Mouse (Mus musculus): Measurements from ENCODE around the gene Ly75. TPM values are rescaled to one million over a fixed set of nuclear protein-coding genes. Genes with fewer than 3 reads are reported as not detected.

Ly75 gene
- total and polyA plus RNA-seq, 3 experiments = 0.15 to 16.0 (median 12.5) TPM

DNA sequence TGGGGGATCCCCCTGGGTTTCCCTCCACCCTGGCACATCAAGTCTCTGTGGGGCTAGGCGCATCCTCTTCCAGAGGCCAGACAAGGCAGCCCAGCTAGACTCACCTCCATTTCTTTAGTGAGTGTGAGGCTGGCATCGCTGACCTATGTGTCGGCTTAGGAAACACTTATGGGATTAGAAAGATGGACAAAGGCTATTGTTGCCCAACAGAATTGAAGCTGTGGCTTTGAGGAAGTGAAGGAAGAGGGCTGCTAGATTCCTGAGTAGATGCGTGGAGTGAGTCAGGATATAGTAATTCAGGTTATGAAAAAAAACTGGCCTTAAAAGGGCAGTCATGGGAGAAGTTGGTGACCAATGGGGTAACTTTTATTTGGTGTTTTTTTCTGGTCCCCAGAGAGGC is 13.6 kb downstream of the Ly75 start:
- H3K27me3 ChIP-seq (ENCODE audit: insufficient read depth, low read length) = no peaks in the 10 kb centered on the region
- H3K9me3 ChIP-seq (replicated peaks) = no peaks in the 10 kb centered on the region
- no peaks in the 10 kb centered on the region for H3K36me3 ChIP-seq (replicated peaks)
- DNase-seq (ENCODE audit: low spot score) (no peak), ATAC-seq (ENCODE audit: extremely low read depth, insufficient number of reproducible peaks, low FRiP score, poor library complexity, severe bottlenecking) (no peak)
- peaks cover 3% of the 10 kb centered on the region for H3K4me1 ChIP-seq (ENCODE audit: insufficient read depth, low read depth, low read length)
- H3K4me3 ChIP-seq (ENCODE audit: low read depth, low read length) = no peak overlapping the region
- TF ChIP-seq TAL1 (conservative IDR thresholded peaks at IDR 0.05; ENCODE audit: low read depth, low read length) (no peak), CTCF (IDR thresholded peaks at IDR 0.05; ENCODE audit: low read depth, low read length) (no peak)

DNA sequence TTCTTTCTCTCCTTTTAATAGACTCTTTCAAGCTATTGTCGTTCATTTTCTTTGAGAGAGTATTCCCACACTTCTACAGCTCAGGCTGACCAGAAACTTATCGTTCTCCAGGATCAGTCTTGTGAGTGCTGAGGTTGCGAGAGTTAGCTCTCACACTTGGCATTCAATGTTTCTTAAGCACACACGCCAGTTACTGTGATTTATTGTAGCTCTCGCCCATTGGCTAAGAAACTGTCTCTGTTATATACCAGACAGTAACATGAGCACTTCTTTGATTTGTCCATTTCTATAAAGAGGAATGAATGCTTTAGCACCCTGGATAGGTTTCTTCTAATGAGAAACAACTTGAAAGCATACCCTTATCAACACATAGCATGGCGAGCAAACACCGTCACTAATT is 15.2 kb downstream of the Ly75 start:
- H3K36me3 ChIP-seq (replicated peaks) = peaks cover 3% of the 10 kb centered on the region
- DNase-seq (ENCODE audit: low spot score) = no peak
- H3K9me3 ChIP-seq (replicated peaks) = no peaks in the 10 kb centered on the region
- peaks cover 3% of the 10 kb centered on the region for H3K4me1 ChIP-seq (ENCODE audit: insufficient read depth, low read depth, low read length)
- no peaks in the 10 kb centered on the region for H3K27me3 ChIP-seq (ENCODE audit: insufficient read depth, low read length)
- TF ChIP-seq CTCF (IDR thresholded peaks at IDR 0.05; ENCODE audit: low read depth, low read length) = no peak
- ATAC-seq (ENCODE audit: extremely low read depth, insufficient number of reproducible peaks, low FRiP score, poor library complexity, severe bottlenecking) = no peak
- H3K4me3 ChIP-seq (ENCODE audit: low read depth, low read length) = no peak overlapping the region

DNA sequence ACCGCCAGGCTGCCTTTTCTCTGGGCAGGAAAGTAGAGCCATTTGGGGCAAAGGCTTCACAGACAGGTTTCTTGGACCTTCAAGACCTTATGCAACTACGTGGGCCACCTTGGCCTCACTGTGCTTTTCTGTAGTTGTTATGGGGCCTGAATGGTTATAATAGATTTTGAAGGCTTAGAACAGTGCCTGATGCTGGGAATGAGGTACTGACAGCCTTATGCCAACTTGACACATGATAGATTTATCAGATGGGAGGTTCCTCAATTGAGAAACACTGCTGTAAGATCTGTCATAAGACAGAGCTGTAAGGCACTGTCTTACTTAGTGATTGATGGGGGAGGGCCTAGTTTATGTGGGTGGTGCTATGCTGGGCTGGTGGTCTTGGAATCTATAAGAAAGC is 15.9 kb downstream of the Ly75 start:
- peaks cover 3% of the 10 kb centered on the region for H3K4me1 ChIP-seq (ENCODE audit: insufficient read depth, low read depth, low read length)

GRCm38 (mm10) chr2:60365820-60366610 is 17.1 kb downstream of the Ly75 start:
- peaks cover 3% of the 10 kb centered on the region for H3K4me1 ChIP-seq (ENCODE audit: insufficient read depth, low read depth, low read length)
- ATAC-seq (ENCODE audit: extremely low read depth, insufficient number of reproducible peaks, low FRiP score, poor library complexity, severe bottlenecking) = no peak

More for the DNA sequence above, 15.9 kb downstream of the Ly75 start:
- H3K36me3 ChIP-seq (replicated peaks) = peaks cover 3% of the 10 kb centered on the region
- no peaks in the 10 kb centered on the region for H3K27me3 ChIP-seq (ENCODE audit: insufficient read depth, low read length)
- DNase-seq (ENCODE audit: low spot score) (no peak), ATAC-seq (ENCODE audit: extremely low read depth, insufficient number of reproducible peaks, low FRiP score, poor library complexity, severe bottlenecking) (no peak)
- no peaks in the 10 kb centered on the region for H3K9me3 ChIP-seq (replicated peaks)
- no peak overlapping the region for H3K4me3 ChIP-seq (ENCODE audit: low read depth, low read length)
- TF ChIP-seq TAL1 (conservative IDR thresholded peaks at IDR 0.05; ENCODE audit: low read depth, low read length) (no peak), POLR2AphosphoS5 (IDR thresholded peaks at IDR 0.05; ENCODE audit: insufficient replicate concordance, low read depth, low read length) (no peak), GATA1 (IDR thresholded peaks at IDR 0.05; ENCODE audit: borderline replicate concordance, low read length) (no peak), CTCF (IDR thresholded peaks at IDR 0.05; ENCODE audit: low read depth, low read length) (no peak), GATA2 (IDR thresholded peaks at IDR 0.05; ENCODE audit: borderline replicate concordance, low read depth, low read length) (no peak)

GRCm38 (mm10) chr2:60365138-60365775 is 17.8 kb downstream of the Ly75 start:
- Histone ChIP-seq H3K36me3 (replicated peaks) (peaks cover 3% of the 10 kb centered on the region), H3K4me3 (ENCODE audit: low read depth, low read length) (no peak overlapping the region), H3K4me1 (ENCODE audit: insufficient read depth, low read depth, low read length) (peaks cover 3% of the 10 kb centered on the region), H3K9me3 (replicated peaks) (no peaks in the 10 kb centered on the region), H3K27me3 (ENCODE audit: insufficient read depth, low read length) (no peaks in the 10 kb centered on the region)
- no peak for ATAC-seq (ENCODE audit: extremely low read depth, insufficient number of reproducible peaks, low FRiP score, poor library complexity, severe bottlenecking)
- no peak for TF ChIP-seq CTCF (IDR thresholded peaks at IDR 0.05; ENCODE audit: low read depth, low read length)
- no peak for TF ChIP-seq GATA2 (IDR thresholded peaks at IDR 0.05; ENCODE audit: borderline replicate concordance, low read depth, low read length)
- TF ChIP-seq TAL1 (conservative IDR thresholded peaks at IDR 0.05; ENCODE audit: low read depth, low read length) = no peak
- no peak for TF ChIP-seq GATA1 (IDR thresholded peaks at IDR 0.05; ENCODE audit: borderline replicate concordance, low read length)
- no peak for TF ChIP-seq POLR2AphosphoS5 (IDR thresholded peaks at IDR 0.05; ENCODE audit: insufficient replicate concordance, low read depth, low read length)
- DNase-seq (ENCODE audit: low spot score) = no peak

More at GRCm38 (mm10) chr2:60365820-60366610, 17.1 kb downstream of the Ly75 start:
- Histone ChIP-seq H3K36me3 (replicated peaks) (peaks cover 3% of the 10 kb centered on the region), H3K9me3 (replicated peaks) (no peaks in the 10 kb centered on the region), H3K27me3 (ENCODE audit: insufficient read depth, low read length) (no peaks in the 10 kb centered on the region), H3K4me3 (ENCODE audit: low read depth, low read length) (no peak overlapping the region)
- TF ChIP-seq POLR2AphosphoS5 (IDR thresholded peaks at IDR 0.05; ENCODE audit: insufficient replicate concordance, low read depth, low read length) = no peak
- no peak for TF ChIP-seq GATA2 (IDR thresholded peaks at IDR 0.05; ENCODE audit: borderline replicate concordance, low read depth, low read length)
- TF ChIP-seq TAL1 (conservative IDR thresholded peaks at IDR 0.05; ENCODE audit: low read depth, low read length) = no peak
- no peak for TF ChIP-seq CTCF (IDR thresholded peaks at IDR 0.05; ENCODE audit: low read depth, low read length)
- no peak for TF ChIP-seq GATA1 (IDR thresholded peaks at IDR 0.05; ENCODE audit: borderline replicate concordance, low read length)
- DNase-seq (ENCODE audit: low spot score) = no peak

GRCm38 (mm10) chr2:60362146-60362545 is 21.0 kb downstream of the Ly75 start:
- Histone ChIP-seq H3K9me3 (replicated peaks) (no peaks in the 10 kb centered on the region), H3K36me3 (replicated peaks) (peaks cover 3% of the 10 kb centered on the region), H3K27me3 (ENCODE audit: insufficient read depth, low read length) (no peaks in the 10 kb centered on the region), H3K4me3 (ENCODE audit: low read depth, low read length) (no peak overlapping the region), H3K4me1 (ENCODE audit: insufficient read depth, low read depth, low read length) (peaks cover 3% of the 10 kb centered on the region)
- ATAC-seq (ENCODE audit: extremely low read depth, insufficient number of reproducible peaks, low FRiP score, poor library complexity, severe bottlenecking) (no peak), DNase-seq (ENCODE audit: low spot score) (no peak)
- TF ChIP-seq GATA1 (IDR thresholded peaks at IDR 0.05; ENCODE audit: borderline replicate concordance, low read length) (no peak), TAL1 (conservative IDR thresholded peaks at IDR 0.05; ENCODE audit: low read depth, low read length) (no peak), GATA2 (IDR thresholded peaks at IDR 0.05; ENCODE audit: borderline replicate concordance, low read depth, low read length) (no peak), POLR2AphosphoS5 (IDR thresholded peaks at IDR 0.05; ENCODE audit: insufficient replicate concordance, low read depth, low read length) (no peak), CTCF (IDR thresholded peaks at IDR 0.05; ENCODE audit: low read depth, low read length) (no peak)
